Mouse (Mus musculus): ENCODE measurements around the gene Sec63. TPM values are rescaled to one million over a fixed set of nuclear protein-coding genes. Genes with fewer than 3 reads are reported as not detected.

Sec63 gene
- polyA plus RNA-seq, 1 experiment, result 22.7 TPM

- Histone ChIP-seq H3K79me2 (ENCODE audit: control insufficient read depth, insufficient read depth) (peaks cover 66% of the 10 kb centered on the region), H3K27me3 (ENCODE audit: control insufficient read depth, insufficient read depth, insufficient read length) (no peaks in the 10 kb centered on the region), H3K4me3 (peak overlapping the region; percentile 70), H3K4me2 (ENCODE audit: low read depth) (peak overlapping the region; percentile 79), H3K36me3 (ENCODE audit: control insufficient read depth, insufficient read depth) (no peaks in the 10 kb centered on the region), H3ac (ENCODE audit: control insufficient read depth, insufficient read length) (no peak overlapping the region)
- TF ChIP-seq E2F4 (IDR thresholded peaks at IDR 0.05; ENCODE audit: insufficient read depth) (no peak), TCF3 (IDR thresholded peaks at IDR 0.05; ENCODE audit: insufficient read length, low read depth) (no peak), MAX (IDR thresholded peaks at IDR 0.05; ENCODE audit: low read depth) (no peak), SRF (IDR thresholded peaks at IDR 0.05; ENCODE audit: control insufficient read depth, insufficient read length, low read depth) (no peak), POLR2AphosphoS2 (IDR thresholded peaks at IDR 0.05; ENCODE audit: insufficient read length, low read depth) (no peak), POLR2A (IDR thresholded peaks at IDR 0.05; ENCODE audit: insufficient read length, low read depth) (no peak), CEBPB (IDR thresholded peaks at IDR 0.05; ENCODE audit: insufficient read depth, poor library complexity, severe bottlenecking) (no peak), MYOD1 (IDR thresholded peaks at IDR 0.05; ENCODE audit: control insufficient read depth in 1 of 3, insufficient read length in 2 of 3, low read depth in 2 of 3) (no peak), REST (IDR thresholded peaks at IDR 0.05; ENCODE audit: insufficient read depth, insufficient read length) (no peak), TCF12 (IDR thresholded peaks at IDR 0.05; ENCODE audit: insufficient read depth, poor library complexity, severe bottlenecking) (no peak)
These were observed 1.9 kb downstream of the Sec63 start for GRCm38 (mm10) chr10:42763246-42763645.

- Histone ChIP-seq H3ac (ENCODE audit: control insufficient read depth, insufficient read length) (no peak overlapping the region), H3K27me3 (ENCODE audit: control insufficient read depth, insufficient read depth, insufficient read length) (no peaks in the 10 kb centered on the region), H3K36me3 (ENCODE audit: control insufficient read depth, insufficient read depth) (no peaks in the 10 kb centered on the region), H3K4me3 (no peak overlapping the region), H3K4me2 (ENCODE audit: low read depth) (no peak overlapping the region), H3K79me2 (ENCODE audit: control insufficient read depth, insufficient read depth) (peaks cover 87% of the 10 kb centered on the region)
- TF ChIP-seq SRF (IDR thresholded peaks at IDR 0.05; ENCODE audit: control insufficient read depth, insufficient read length, low read depth), result no peak
- no peak for TF ChIP-seq E2F4 (IDR thresholded peaks at IDR 0.05; ENCODE audit: insufficient read depth)
- no peak for TF ChIP-seq TCF3 (IDR thresholded peaks at IDR 0.05; ENCODE audit: insufficient read length, low read depth)
- no peak for TF ChIP-seq MYOD1 (IDR thresholded peaks at IDR 0.05; ENCODE audit: control insufficient read depth in 1 of 3, insufficient read length in 2 of 3, low read depth in 2 of 3)
- TF ChIP-seq POLR2A (IDR thresholded peaks at IDR 0.05; ENCODE audit: insufficient read length, low read depth), result no peak
- no peak for TF ChIP-seq MAX (IDR thresholded peaks at IDR 0.05; ENCODE audit: low read depth)
- TF ChIP-seq POLR2AphosphoS2 (IDR thresholded peaks at IDR 0.05; ENCODE audit: insufficient read length, low read depth), result no peak
- TF ChIP-seq MYOG (IDR thresholded peaks at IDR 0.05; ENCODE audit: control insufficient read depth in 1 of 3, insufficient read depth in 1 of 3, insufficient read length in 2 of 3, low read depth in 2 of 3), result no peak
- TF ChIP-seq TCF12 (IDR thresholded peaks at IDR 0.05; ENCODE audit: insufficient read depth, poor library complexity, severe bottlenecking), result no peak
- TF ChIP-seq CEBPB (IDR thresholded peaks at IDR 0.05; ENCODE audit: insufficient read depth, poor library complexity, severe bottlenecking), result no peak
- no peak for TF ChIP-seq REST (IDR thresholded peaks at IDR 0.05; ENCODE audit: insufficient read depth, insufficient read length)
- TF ChIP-seq USF1 (IDR thresholded peaks at IDR 0.05; ENCODE audit: low read depth), result no peak
These were observed 4.0 kb downstream of the Sec63 start for GRCm38 (mm10) chr10:42765344-42765743.

GRCm38 (mm10) chr10:42775450-42775849 lies 14.2 kb downstream of the Sec63 start:
- Histone ChIP-seq H3K36me3 (ENCODE audit: control insufficient read depth, insufficient read depth) (no peaks in the 10 kb centered on the region), H3K79me2 (ENCODE audit: control insufficient read depth, insufficient read depth) (peaks cover 98% of the 10 kb centered on the region), H3K4me2 (ENCODE audit: low read depth) (no peak overlapping the region), H3ac (ENCODE audit: control insufficient read depth, insufficient read length) (no peak overlapping the region), H3K27me3 (ENCODE audit: control insufficient read depth, insufficient read depth, insufficient read length) (no peaks in the 10 kb centered on the region), H3K4me3 (no peak overlapping the region)
- TF ChIP-seq MYOD1 (IDR thresholded peaks at IDR 0.05; ENCODE audit: control insufficient read depth in 1 of 3, insufficient read length in 2 of 3, low read depth in 2 of 3) (no peak), REST (IDR thresholded peaks at IDR 0.05; ENCODE audit: insufficient read depth, insufficient read length) (no peak), USF1 (IDR thresholded peaks at IDR 0.05; ENCODE audit: low read depth) (no peak), POLR2AphosphoS2 (IDR thresholded peaks at IDR 0.05; ENCODE audit: insufficient read length, low read depth) (no peak)

GRCm38 (mm10) chr10:42780753-42781152 lies 19.5 kb downstream of the Sec63 start:
- H3K4me2 ChIP-seq (ENCODE audit: low read depth), result no peak overlapping the region
- H3K27me3 ChIP-seq (ENCODE audit: control insufficient read depth, insufficient read depth, insufficient read length), result no peaks in the 10 kb centered on the region
- TF ChIP-seq POLR2AphosphoS2 (IDR thresholded peaks at IDR 0.05; ENCODE audit: insufficient read length, low read depth) (no peak), MYOD1 (IDR thresholded peaks at IDR 0.05; ENCODE audit: control insufficient read depth in 1 of 3, insufficient read length in 2 of 3, low read depth in 2 of 3) (no peak), E2F4 (IDR thresholded peaks at IDR 0.05; ENCODE audit: insufficient read depth) (no peak), POLR2A (IDR thresholded peaks at IDR 0.05; ENCODE audit: insufficient read length, low read depth) (no peak)
- H3K79me2 ChIP-seq (ENCODE audit: control insufficient read depth, insufficient read depth), result peaks cover 95% of the 10 kb centered on the region
- peaks cover 8% of the 10 kb centered on the region for H3K36me3 ChIP-seq (ENCODE audit: control insufficient read depth, insufficient read depth)
- no peak overlapping the region for H3K4me3 ChIP-seq
- H3ac ChIP-seq (ENCODE audit: control insufficient read depth, insufficient read length), result no peak overlapping the region

- no peak overlapping the region for H3K4me3 ChIP-seq
- H3K79me2 ChIP-seq (ENCODE audit: control insufficient read depth, insufficient read depth), result peaks cover 95% of the 10 kb centered on the region
- peak overlapping the region; percentile 33 for H3K4me2 ChIP-seq (ENCODE audit: low read depth)
- no peaks in the 10 kb centered on the region for H3K27me3 ChIP-seq (ENCODE audit: control insufficient read depth, insufficient read depth, insufficient read length)
- H3ac ChIP-seq (ENCODE audit: control insufficient read depth, insufficient read length), result no peak overlapping the region
- H3K36me3 ChIP-seq (ENCODE audit: control insufficient read depth, insufficient read depth), result peaks cover 8% of the 10 kb centered on the region
- TF ChIP-seq USF1 (IDR thresholded peaks at IDR 0.05; ENCODE audit: low read depth) (no peak), MAX (IDR thresholded peaks at IDR 0.05; ENCODE audit: low read depth) (no peak), REST (IDR thresholded peaks at IDR 0.05; ENCODE audit: insufficient read depth, insufficient read length) (no peak), SRF (IDR thresholded peaks at IDR 0.05; ENCODE audit: control insufficient read depth, insufficient read length, low read depth) (no peak), TCF3 (IDR thresholded peaks at IDR 0.05; ENCODE audit: insufficient read length, low read depth) (no peak), POLR2AphosphoS2 (IDR thresholded peaks at IDR 0.05; ENCODE audit: insufficient read length, low read depth) (no peak), TCF12 (IDR thresholded peaks at IDR 0.05; ENCODE audit: insufficient read depth, poor library complexity, severe bottlenecking) (no peak), E2F4 (IDR thresholded peaks at IDR 0.05; ENCODE audit: insufficient read depth) (no peak), MYOG (IDR thresholded peaks at IDR 0.05; ENCODE audit: control insufficient read depth in 1 of 3, insufficient read depth in 1 of 3, insufficient read length in 2 of 3, low read depth in 2 of 3) (no peak), MYOD1 (IDR thresholded peaks at IDR 0.05; ENCODE audit: control insufficient read depth in 1 of 3, insufficient read length in 2 of 3, low read depth in 2 of 3) (no peak), POLR2A (IDR thresholded peaks at IDR 0.05; ENCODE audit: insufficient read length, low read depth) (no peak), CEBPB (IDR thresholded peaks at IDR 0.05; ENCODE audit: insufficient read depth, poor library complexity, severe bottlenecking) (no peak)
These were observed 20.4 kb downstream of the Sec63 start for GRCm38 (mm10) chr10:42781672-42782071.

Measured in myocyte (in vitro differentiated cells).